Mouse (Mus musculus): Measurements from ENCODE around the gene Hist1h1c.

- TF ChIP-seq CTCF (IDR thresholded peaks at IDR 0.05) (no peak), POLR2A (IDR thresholded peaks at IDR 0.05; ENCODE audit: insufficient read depth, low read depth, low read length) (no peak)
These were observed 14.1 kb downstream of the Hist1h1c start for GRCm38 (mm10) chr13:23752742-23753172.
